Mouse (Mus musculus): ENCODE measurements around the gene Clec2l.

GRCm38 (mm10) chr6:38719229-38719628, 56.4 kb downstream of the Clec2l start:
- TF ChIP-seq CTCF (IDR thresholded peaks at IDR 0.05; ENCODE audit: low read depth) (no peak), EP300 (IDR thresholded peaks at IDR 0.05; ENCODE audit: low read depth) (no peak)
